Mouse (Mus musculus) midbrain, embryonic 15.5 days (tissue): ENCODE measurements at regions not wholly inside any gene's neighbourhood (a gene's known extent, or its start where the extent isn't known, plus 50 kb on each side); places are given as distances from the start of the nearest gene placed in this dataset.
A peak's percentile ranks its signal among the peaks of the same experiment; 100 is the strongest.

Experiments
- ATAC-seq: fragments of 200-750 bp; cut with Nextera tagmentation; replicated peaks from 2 replicates; pipeline ENCODE4 v1.8.0; 2017; ENCODE audit warnings: moderate TSS enrichment
- H3K27ac ChIP-seq: fragments of 300-500 bp; sonication (generic); 2 replicates; pipeline ENCODE4 v1.5.1; 2015; ENCODE audit warnings: mild to moderate bottlenecking, inconsistent platforms
- H3K27me3 ChIP-seq: fragments of 300-500 bp; sonication (generic); replicated peaks from 2 replicates; pipeline ENCODE4 v1.6.1; 2015; ENCODE audit warnings: inconsistent platforms
- H3K36me3 ChIP-seq: fragments of 300-500 bp; sonication (generic); replicated peaks from 2 replicates; pipeline ENCODE4 v1.6.1; 2015; ENCODE audit warnings: inconsistent platforms
- H3K4me1 ChIP-seq: fragments of 300-500 bp; sonication (generic); 2 replicates; pipeline ENCODE4 v1.6.1; 2015; ENCODE audit warnings: inconsistent platforms
- H3K4me2 ChIP-seq: fragments of 300-500 bp; sonication (generic); 2 replicates; pipeline ENCODE4 v1.6.1; 2015; ENCODE audit warnings: inconsistent platforms, mild to moderate bottlenecking, moderate library complexity
- H3K4me3 ChIP-seq: fragments of 300-500 bp; sonication (generic); 2 replicates; pipeline ENCODE4 v1.5.1; 2015; ENCODE audit warnings: mild to moderate bottlenecking, inconsistent platforms
- H3K9ac ChIP-seq: fragments of 300-500 bp; sonication (generic); 2 replicates; pipeline ENCODE4 v1.6.1; 2015; ENCODE audit warnings: mild to moderate bottlenecking, inconsistent platforms
- H3K9me3 ChIP-seq: fragments of 300-500 bp; sonication (generic); 2 replicates; pipeline ENCODE4 v1.6.1; 2016; ENCODE audit warnings: inconsistent platforms
- WGBS: fragments of 180-500 bp; shearing (Covaris S2); methylation state at CpG from one replicate; pipeline ENCODE4 v1.1.7; 2015; ENCODE audit warnings: mixed read lengths; 5-methylcytosine and 5-hydroxymethylcytosine counted together

- Histone ChIP-seq H3K27me3 (no peaks in the 10 kb centered on the region), H3K9me3 (no peaks in the 10 kb centered on the region), H3K27ac (no peak overlapping the region), H3K9ac (no peak overlapping the region), H3K36me3 (no peaks in the 10 kb centered on the region), H3K4me3 (no peak overlapping the region), H3K4me1 (no peaks in the 10 kb centered on the region), H3K4me2 (no peak overlapping the region)
- WGBS: 80% methylated on average over 9 of the region's 9 CpGs
- ATAC-seq: no peak
Observed at GRCm38 (mm10) chr3:15129729-15130369, 202.3 kb downstream of the Gm9733 start.

GRCm38 (mm10) chr3:15132136-15132535, 200.0 kb downstream of the Gm9733 start:
- Histone ChIP-seq H3K9me3 (no peaks in the 10 kb centered on the region), H3K4me3 (no peak overlapping the region), H3K36me3 (no peaks in the 10 kb centered on the region), H3K4me2 (no peak overlapping the region), H3K9ac (no peak overlapping the region), H3K4me1 (no peaks in the 10 kb centered on the region), H3K27me3 (no peaks in the 10 kb centered on the region), H3K27ac (no peak overlapping the region)
- 69% methylated on average over 5 of the region's 5 CpGs for WGBS
- no peak for ATAC-seq

- H3K27ac ChIP-seq: no peak overlapping the region
- no peak for ATAC-seq
- H3K27me3 ChIP-seq: no peaks in the 10 kb centered on the region
- H3K4me3 ChIP-seq: no peak overlapping the region
- no peak overlapping the region for H3K9ac ChIP-seq
- H3K36me3 ChIP-seq: no peaks in the 10 kb centered on the region
- WGBS: 83% methylated on average over 1 of the region's 1 CpGs
- H3K4me2 ChIP-seq: no peak overlapping the region
- H3K4me1 ChIP-seq: no peaks in the 10 kb centered on the region
- no peaks in the 10 kb centered on the region for H3K9me3 ChIP-seq
Observed at GRCm38 (mm10) chr3:15139550-15139949, 192.6 kb downstream of the Gm9733 start.

- WGBS: 64% methylated on average over 1 of the region's 1 CpGs
- no peaks in the 10 kb centered on the region for H3K36me3 ChIP-seq
- no peak for ATAC-seq
Observed at GRCm38 (mm10) chr3:15153710-15154109, 178.4 kb downstream of the Gm9733 start.

GRCm38 (mm10) chr3:15154153-15154552, 177.9 kb downstream of the Gm9733 start:
- no peak overlapping the region for H3K27ac ChIP-seq
- ATAC-seq: peak; percentile 63; the same call in 1 of the 2 replicates
- WGBS: 69% methylated on average over 3 of the region's 3 CpGs
- H3K36me3 ChIP-seq: no peaks in the 10 kb centered on the region
- H3K4me1 ChIP-seq: no peaks in the 10 kb centered on the region
- no peak overlapping the region for H3K9ac ChIP-seq
- H3K4me3 ChIP-seq: no peak overlapping the region
- no peak overlapping the region for H3K4me2 ChIP-seq
- H3K9me3 ChIP-seq: no peaks in the 10 kb centered on the region
- H3K27me3 ChIP-seq: no peaks in the 10 kb centered on the region

More at GRCm38 (mm10) chr3:15153710-15154109, 178.4 kb downstream of the Gm9733 start:
- H3K9me3 ChIP-seq: no peaks in the 10 kb centered on the region
- no peak overlapping the region for H3K4me3 ChIP-seq
- no peaks in the 10 kb centered on the region for H3K4me1 ChIP-seq
- no peak overlapping the region for H3K9ac ChIP-seq
- no peak overlapping the region for H3K4me2 ChIP-seq
- no peak overlapping the region for H3K27ac ChIP-seq
- H3K27me3 ChIP-seq: no peaks in the 10 kb centered on the region

GRCm38 (mm10) chr3:15156681-15157080, 175.4 kb downstream of the Gm9733 start:
- Histone ChIP-seq H3K9ac (no peak overlapping the region), H3K4me2 (no peak overlapping the region), H3K9me3 (no peaks in the 10 kb centered on the region), H3K27me3 (no peaks in the 10 kb centered on the region), H3K36me3 (no peaks in the 10 kb centered on the region), H3K27ac (no peak overlapping the region), H3K4me3 (no peak overlapping the region), H3K4me1 (no peaks in the 10 kb centered on the region)
- ATAC-seq: no peak
- 65% methylated on average over 4 of the region's 4 CpGs for WGBS

- Histone ChIP-seq H3K4me1 (no peaks in the 10 kb centered on the region), H3K27me3 (no peaks in the 10 kb centered on the region), H3K27ac (no peak overlapping the region), H3K9me3 (no peaks in the 10 kb centered on the region), H3K4me3 (no peak overlapping the region), H3K9ac (no peak overlapping the region), H3K4me2 (no peak overlapping the region), H3K36me3 (no peaks in the 10 kb centered on the region)
- WGBS: 92% methylated on average over 1 of the region's 1 CpGs
- ATAC-seq: no peak
Observed at GRCm38 (mm10) chr3:15157842-15158241, 174.3 kb downstream of the Gm9733 start.

GRCm38 (mm10) chr3:15158926-15159325, 173.2 kb downstream of the Gm9733 start:
- Histone ChIP-seq H3K4me3 (no peak overlapping the region), H3K4me2 (no peak overlapping the region), H3K36me3 (no peaks in the 10 kb centered on the region), H3K9ac (no peak overlapping the region), H3K9me3 (no peaks in the 10 kb centered on the region), H3K27me3 (no peaks in the 10 kb centered on the region), H3K27ac (no peak overlapping the region), H3K4me1 (no peaks in the 10 kb centered on the region)
- WGBS: 94% methylated on average over 8 of the region's 8 CpGs
- ATAC-seq: no peak

GRCm38 (mm10) chr3:15159965-15160714, 172.0 kb downstream of the Gm9733 start:
- Histone ChIP-seq H3K4me3 (no peak overlapping the region), H3K27me3 (no peaks in the 10 kb centered on the region), H3K36me3 (no peaks in the 10 kb centered on the region), H3K27ac (no peak overlapping the region), H3K4me2 (no peak overlapping the region), H3K9ac (no peak overlapping the region), H3K9me3 (no peaks in the 10 kb centered on the region), H3K4me1 (no peaks in the 10 kb centered on the region)
- ATAC-seq: no peak
- 90% methylated on average over 8 of the region's 8 CpGs for WGBS

GRCm38 (mm10) chr3:15175811-15176210, 156.3 kb downstream of the Gm9733 start:
- no peaks in the 10 kb centered on the region for H3K27me3 ChIP-seq
- ATAC-seq: no peak
- no peaks in the 10 kb centered on the region for H3K36me3 ChIP-seq
- no peak overlapping the region for H3K4me3 ChIP-seq
- H3K9me3 ChIP-seq: no peaks in the 10 kb centered on the region
- 76% methylated on average over 2 of the region's 2 CpGs for WGBS
- H3K27ac ChIP-seq: no peak overlapping the region
- no peak overlapping the region for H3K4me2 ChIP-seq
- no peaks in the 10 kb centered on the region for H3K4me1 ChIP-seq
- H3K9ac ChIP-seq: no peak overlapping the region

GRCm38 (mm10) chr3:15179079-15179812, 152.9 kb downstream of the Gm9733 start:
- no peak for ATAC-seq
- no peak overlapping the region for H3K9ac ChIP-seq
- no peak overlapping the region for H3K4me3 ChIP-seq
- no peaks in the 10 kb centered on the region for H3K4me1 ChIP-seq
- WGBS: 85% methylated on average over 6 of the region's 6 CpGs
- H3K9me3 ChIP-seq: no peaks in the 10 kb centered on the region
- H3K36me3 ChIP-seq: no peaks in the 10 kb centered on the region
- H3K27ac ChIP-seq: no peak overlapping the region
- H3K27me3 ChIP-seq: no peaks in the 10 kb centered on the region
- H3K4me2 ChIP-seq: no peak overlapping the region

- 91% methylated on average over 5 of the region's 5 CpGs for WGBS
- H3K27me3 ChIP-seq: no peaks in the 10 kb centered on the region
- no peaks in the 10 kb centered on the region for H3K36me3 ChIP-seq
- H3K4me2 ChIP-seq: no peak overlapping the region
- H3K27ac ChIP-seq: no peak overlapping the region
- no peak overlapping the region for H3K9ac ChIP-seq
- no peak overlapping the region for H3K4me3 ChIP-seq
- no peaks in the 10 kb centered on the region for H3K9me3 ChIP-seq
- no peaks in the 10 kb centered on the region for H3K4me1 ChIP-seq
- ATAC-seq: no peak
Observed at GRCm38 (mm10) chr3:15181111-15181510, 151.0 kb downstream of the Gm9733 start.
